Mouse (Mus musculus) spleen, adult 12 weeks (tissue): ENCODE results near the gene Tspan18.

Experiments used
- DNase-seq: peaks from one replicate; pipeline ENCODE4 v3.0.0; 2022; ENCODE audit warnings: low spot score

Gene Tspan18

GRCm38 (mm10) chr2:93160467-93161035 is 173.8 kb downstream of the Tspan18 start:
- DNase-seq, result no peak

- DNase-seq, result no peak
Measured at GRCm38 (mm10) chr2:93154486-93155032, 179.7 kb downstream of the Tspan18 start.

GRCm38 (mm10) chr2:93153833-93154232 is 180.5 kb downstream of the Tspan18 start:
- no peak for DNase-seq

GRCm38 (mm10) chr2:93152883-93153491 is 181.3 kb downstream of the Tspan18 start:
- DNase-seq, result no peak

- DNase-seq, result no peak
Measured at GRCm38 (mm10) chr2:93152191-93152601, 182.1 kb downstream of the Tspan18 start.
